Mouse (Mus musculus): Measurements from ENCODE around the gene Erp44. TPM values are rescaled to one million over a fixed set of nuclear protein-coding genes. Genes with fewer than 3 reads are reported as not detected.
A peak's percentile ranks its signal among the peaks of the same experiment; 100 is the strongest.

The Erp44 gene
- total RNA-seq, 2 experiments from 2014 or later: 29.8 to 31.9 TPM

DNA sequence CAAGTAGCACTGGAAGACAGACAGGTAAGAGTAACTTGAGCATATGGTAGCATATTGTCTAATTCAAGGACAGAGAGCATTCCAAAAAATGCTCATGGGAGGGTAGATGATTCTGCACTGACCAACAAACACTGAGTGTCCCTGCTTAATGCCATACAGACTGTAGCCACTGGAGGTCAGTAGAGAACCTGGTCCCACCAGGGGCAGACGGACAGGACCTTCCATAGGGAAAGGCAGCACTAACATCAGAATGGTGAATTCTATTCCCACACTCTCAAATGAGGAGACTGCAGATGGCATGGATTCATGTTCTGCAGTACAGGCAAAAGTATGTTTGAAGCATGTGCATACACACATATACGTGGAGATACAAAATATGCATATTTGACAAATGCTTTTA, 54.2 kb downstream of the Erp44 start:
- TF ChIP-seq CTCF (IDR thresholded peaks at IDR 0.05): peak; percentile 99
- intact Hi-C loops (cut with DNase I): loop anchor here (1.0 to 5.0 kb wide), 2 partner anchors 52 to 156 kb away; partner anchors contain the start of genes Erp44 and Invs
- Histone ChIP-seq H3K27ac (no peak overlapping the region), H3K4me3 (no peak overlapping the region)
- peak; percentile 72 for DNase-seq

DNA sequence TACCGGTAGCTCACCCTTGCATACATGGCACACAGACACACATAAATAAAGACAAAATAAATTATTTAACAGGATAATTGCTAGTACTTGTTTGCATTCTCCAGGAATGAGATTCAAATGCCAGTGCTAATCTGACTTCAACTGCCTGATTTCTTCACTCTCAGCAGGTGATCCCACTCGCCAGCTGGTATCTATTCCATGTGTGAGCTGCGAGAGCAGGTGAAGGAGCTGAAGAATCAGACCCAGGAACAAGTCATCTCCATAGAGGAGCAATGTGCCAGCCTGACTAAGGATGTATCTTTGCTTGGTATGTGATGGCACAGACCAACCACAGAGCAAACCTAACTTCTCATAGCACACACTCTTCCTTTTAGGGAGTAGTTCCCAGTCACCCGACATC, 75.8 kb downstream of the Erp44 start:
- Histone ChIP-seq H3K4me3 (no peak overlapping the region), H3K27ac (no peak overlapping the region)
- no peak for TF ChIP-seq CTCF (IDR thresholded peaks at IDR 0.05)
- no peak for DNase-seq
- intact Hi-C loops (cut with DNase I): no loop called here

DNA sequence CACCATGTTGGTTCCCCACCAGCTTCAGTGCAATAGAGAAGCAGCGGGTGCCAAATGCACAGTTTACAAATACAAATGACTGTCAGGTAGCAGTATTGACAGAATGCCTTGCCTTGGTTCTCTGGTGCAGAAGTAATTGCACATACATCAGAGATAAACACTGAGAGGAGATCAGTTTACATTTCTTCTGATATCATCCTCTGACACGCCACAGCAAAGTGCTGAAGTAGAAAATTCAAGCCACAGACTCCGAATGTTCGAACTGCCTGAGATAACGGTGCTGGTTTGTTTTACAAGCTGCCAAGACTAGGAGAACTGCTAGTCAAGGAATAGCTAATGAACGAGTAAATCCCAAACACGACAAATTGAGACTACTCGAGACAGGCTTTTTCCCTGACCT, 80.9 kb downstream of the Erp44 start:
- no peak for DNase-seq
- Histone ChIP-seq H3K4me3 (no peak overlapping the region), H3K27ac (no peak overlapping the region)
- intact Hi-C loops (cut with DNase I): loop anchor here (5.0 to 10.0 kb wide), 3 partner anchors 624 to 781 kb away; no protein-coding TSS in a partner anchor
- TF ChIP-seq CTCF (IDR thresholded peaks at IDR 0.05): no peak

DNA sequence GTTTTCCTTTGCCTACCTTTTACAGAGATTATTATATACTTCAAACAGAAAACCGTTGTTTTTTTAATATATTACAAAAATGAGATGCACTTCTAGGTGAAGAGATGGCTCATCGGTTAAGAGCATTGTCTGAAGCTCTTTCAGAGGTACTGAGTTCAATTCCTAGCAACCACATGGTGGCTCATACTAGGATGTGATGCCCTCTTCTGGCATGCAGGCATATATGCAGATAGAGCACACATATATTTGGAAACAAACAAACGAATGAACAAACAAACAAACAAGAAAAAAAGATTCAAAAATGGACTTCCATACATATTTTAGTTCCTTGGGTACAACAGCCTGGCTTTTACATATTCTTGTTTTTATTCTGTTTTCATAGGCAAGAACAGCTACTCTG, 81.4 kb downstream of the Erp44 start:
- DNase-seq: no peak
- intact Hi-C loops (cut with DNase I): loop anchor here (5.0 to 10.0 kb wide), 3 partner anchors 623 to 781 kb away; no protein-coding TSS in a partner anchor
- H3K4me3 ChIP-seq: no peak overlapping the region
- TF ChIP-seq CTCF (IDR thresholded peaks at IDR 0.05): peak; percentile 51
- H3K27ac ChIP-seq: no peak overlapping the region

DNA sequence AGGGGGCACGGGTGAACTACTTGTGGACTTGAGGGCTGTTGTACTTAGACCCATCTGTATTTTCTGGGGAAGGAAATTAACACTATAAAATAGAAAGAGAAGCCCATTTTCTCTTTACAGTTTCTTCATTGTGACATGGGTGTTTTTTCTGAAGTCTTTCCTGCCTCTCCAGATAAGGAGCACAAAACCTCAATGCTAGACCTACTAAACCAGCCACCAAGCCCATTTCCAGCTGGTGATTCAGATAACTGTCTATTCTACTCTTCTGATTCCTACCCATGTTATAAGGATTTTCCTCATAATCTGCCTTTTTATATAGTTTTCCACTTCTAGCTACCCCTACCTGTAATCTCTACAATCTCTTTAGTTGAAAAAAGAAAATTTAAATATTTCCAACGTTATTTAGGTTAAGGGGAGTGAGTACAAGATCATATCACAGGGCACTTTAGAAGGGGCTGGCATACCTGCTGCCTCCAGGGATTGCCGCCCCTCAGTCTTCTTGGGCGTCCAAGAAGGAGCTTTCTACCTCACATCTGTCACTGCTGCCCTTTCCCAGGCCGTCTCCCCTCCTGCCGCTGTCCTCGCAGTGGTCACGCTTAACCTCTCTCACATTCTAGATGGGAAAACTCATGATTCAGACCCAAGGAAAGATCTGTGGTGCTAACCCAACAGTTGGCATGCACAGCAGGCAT, 97.1 kb downstream of the Erp44 start:
- intact Hi-C loops (cut with DNase I): no loop called here
- no peak overlapping the region for H3K4me3 ChIP-seq
- TF ChIP-seq CTCF (IDR thresholded peaks at IDR 0.05): no peak
- H3K27ac ChIP-seq: no peak overlapping the region
- no peak for DNase-seq

DNA sequence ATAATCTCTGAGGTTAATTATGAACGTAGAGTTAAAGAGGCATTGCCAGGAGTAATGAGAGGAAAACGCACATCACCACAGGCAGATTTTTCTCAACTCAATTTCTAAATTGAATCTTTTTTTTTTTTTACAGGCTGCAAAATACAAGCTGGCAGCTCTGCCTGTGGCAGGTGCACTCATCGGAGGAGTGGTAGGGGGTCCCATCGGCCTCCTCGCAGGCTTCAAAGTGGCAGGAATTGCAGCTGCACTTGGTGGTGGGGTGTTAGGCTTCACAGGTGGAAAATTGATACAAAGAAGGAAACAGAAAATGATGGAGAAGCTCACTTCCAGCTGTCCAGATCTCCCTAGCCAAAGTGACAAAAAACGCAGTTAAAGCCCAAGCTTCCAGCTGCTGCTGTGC, 98.0 kb downstream of the Erp44 start:
- Histone ChIP-seq H3K4me3 (no peak overlapping the region), H3K27ac (no peak overlapping the region)
- DNase-seq: no peak
- intact Hi-C loops (cut with DNase I): no loop called here
- TF ChIP-seq CTCF (IDR thresholded peaks at IDR 0.05): no peak

DNA sequence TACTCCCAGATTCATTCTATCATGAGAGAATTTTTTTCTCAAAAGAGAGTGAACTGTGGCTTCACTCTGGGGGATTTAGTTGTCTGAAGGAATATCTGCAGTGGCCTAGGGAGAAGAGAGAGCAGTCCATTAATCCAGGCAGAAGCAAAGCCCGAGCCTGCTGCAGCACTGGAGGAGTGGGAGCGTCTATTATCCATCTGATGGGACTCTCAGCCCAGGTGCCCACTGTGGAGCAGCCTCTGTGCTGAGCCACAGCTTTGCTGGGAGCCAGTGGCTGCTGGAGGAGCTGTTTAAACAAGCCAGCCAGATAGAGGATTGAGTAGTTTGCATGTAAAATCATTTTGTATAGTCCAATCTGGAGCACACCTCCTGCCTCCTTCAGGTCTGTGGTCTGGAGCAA, 98.4 kb downstream of the Erp44 start:
- TF ChIP-seq CTCF (IDR thresholded peaks at IDR 0.05): no peak
- H3K4me3 ChIP-seq: no peak overlapping the region
- no peak overlapping the region for H3K27ac ChIP-seq
- no peak for DNase-seq
- intact Hi-C loops (cut with DNase I): no loop called here

DNA sequence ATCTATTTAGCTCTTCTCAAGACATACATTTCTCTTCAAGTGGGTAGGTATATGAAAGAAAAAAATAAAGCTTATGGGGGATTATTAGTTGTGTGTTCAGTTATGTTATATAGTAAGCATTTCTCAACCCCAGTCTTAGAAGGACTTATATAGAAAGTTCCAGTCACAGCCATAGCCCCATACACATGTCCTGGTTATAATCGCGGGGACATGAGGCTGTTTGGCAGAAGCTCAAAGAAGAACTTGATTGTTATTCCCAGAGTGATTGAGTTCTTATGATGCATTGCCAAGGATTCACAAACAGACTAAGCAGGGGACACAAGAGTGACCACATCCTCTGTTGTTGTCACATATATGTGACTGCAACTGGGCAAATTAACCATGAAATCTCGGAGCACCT, 103.7 kb downstream of the Erp44 start:
- H3K27ac ChIP-seq: no peak overlapping the region
- intact Hi-C loops (cut with DNase I): no loop called here
- H3K4me3 ChIP-seq: no peak overlapping the region
- DNase-seq: no peak
- TF ChIP-seq CTCF (IDR thresholded peaks at IDR 0.05): no peak

DNA sequence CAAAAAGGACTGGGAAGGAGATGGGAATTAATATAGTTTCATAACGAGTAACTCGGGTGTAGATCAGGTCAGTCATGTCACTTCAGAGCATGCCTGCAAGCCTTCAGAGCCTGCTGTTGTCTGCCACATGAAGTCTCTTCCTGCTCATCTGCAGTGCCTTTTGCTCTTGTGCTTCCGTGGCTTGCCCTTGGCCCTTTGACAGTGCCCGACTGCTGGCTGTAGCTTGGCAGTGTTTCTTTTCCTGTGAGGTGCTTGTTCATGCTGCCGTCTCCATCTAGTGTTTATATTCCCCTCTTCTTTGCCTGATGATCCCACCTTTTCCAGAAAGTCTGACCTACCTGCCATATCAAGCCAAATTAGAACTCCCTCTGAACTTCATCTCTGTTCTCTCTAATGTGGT, 115.5 kb downstream of the Erp44 start:
- intact Hi-C loops (cut with DNase I): no loop called here
- H3K4me3 ChIP-seq: no peak overlapping the region
- DNase-seq: no peak
- no peak overlapping the region for H3K27ac ChIP-seq
- TF ChIP-seq CTCF (IDR thresholded peaks at IDR 0.05): no peak

DNA sequence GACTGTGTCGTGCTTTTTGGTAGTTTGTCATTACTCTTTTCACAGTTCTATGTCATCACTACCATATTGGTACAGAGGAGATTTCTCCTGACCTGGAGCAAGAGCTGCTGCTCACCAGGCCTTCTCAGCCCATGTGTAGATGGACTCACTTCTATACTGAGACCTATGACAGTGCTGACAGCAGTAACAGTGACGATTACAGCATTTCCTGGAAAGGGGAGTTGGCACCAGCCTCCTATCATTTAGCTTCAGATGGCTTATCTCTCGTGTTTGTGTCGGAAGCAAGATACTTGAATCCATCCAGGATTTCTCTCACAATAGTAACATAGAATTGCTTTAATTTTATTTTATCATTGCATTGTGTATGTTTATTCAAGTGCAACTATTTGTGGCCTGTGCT, 119.0 kb downstream of the Erp44 start:
- TF ChIP-seq CTCF (IDR thresholded peaks at IDR 0.05): no peak
- Histone ChIP-seq H3K4me3 (no peak overlapping the region), H3K27ac (no peak overlapping the region)
- DNase-seq: no peak
- intact Hi-C loops (cut with DNase I): no loop called here

DNA sequence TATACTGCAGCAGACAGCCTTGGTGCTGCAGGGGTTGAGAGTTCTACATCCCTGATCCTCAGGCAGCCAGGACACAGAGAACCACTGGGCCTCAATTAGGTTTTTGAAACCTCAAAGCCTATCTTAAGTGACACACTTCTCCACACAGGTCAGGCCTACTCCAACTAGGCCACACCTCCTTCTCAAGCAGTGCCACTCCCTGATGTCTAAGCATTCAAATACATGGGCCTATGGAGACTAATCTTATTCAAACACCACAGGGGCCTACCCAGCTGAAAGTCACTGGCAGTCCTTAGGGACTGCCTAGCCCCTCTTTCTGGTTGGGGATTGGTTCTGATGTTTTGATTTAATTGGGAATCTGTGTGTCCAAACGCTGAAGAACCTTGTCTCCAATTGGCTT, 123.5 kb downstream of the Erp44 start:
- H3K27ac ChIP-seq: no peak overlapping the region
- TF ChIP-seq CTCF (IDR thresholded peaks at IDR 0.05): no peak
- no peak for DNase-seq
- intact Hi-C loops (cut with DNase I): no loop called here
- H3K4me3 ChIP-seq: no peak overlapping the region

DNA sequence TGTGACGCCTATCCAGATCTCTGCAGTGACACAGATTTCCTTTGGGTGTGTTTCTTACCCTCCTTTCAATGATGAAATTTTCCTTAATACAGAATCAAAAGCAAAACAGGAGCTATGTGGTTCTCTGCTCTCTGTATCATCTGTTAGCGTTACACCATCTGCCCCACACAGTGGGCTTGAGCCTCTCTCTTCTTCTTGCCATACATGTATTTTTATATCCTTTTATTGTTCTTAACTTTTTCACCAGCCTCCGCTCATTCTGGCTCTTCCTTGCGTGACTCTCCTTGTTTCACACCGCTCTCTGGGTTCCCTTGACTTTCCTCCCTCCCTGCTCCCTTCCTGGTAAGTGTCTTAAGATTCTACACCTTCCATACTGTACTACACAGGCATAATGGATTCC, 126.1 kb downstream of the Erp44 start:
- DNase-seq: no peak
- H3K27ac ChIP-seq: no peak overlapping the region
- intact Hi-C loops (cut with DNase I): no loop called here
- no peak for TF ChIP-seq CTCF (IDR thresholded peaks at IDR 0.05)
- H3K4me3 ChIP-seq: no peak overlapping the region

DNA sequence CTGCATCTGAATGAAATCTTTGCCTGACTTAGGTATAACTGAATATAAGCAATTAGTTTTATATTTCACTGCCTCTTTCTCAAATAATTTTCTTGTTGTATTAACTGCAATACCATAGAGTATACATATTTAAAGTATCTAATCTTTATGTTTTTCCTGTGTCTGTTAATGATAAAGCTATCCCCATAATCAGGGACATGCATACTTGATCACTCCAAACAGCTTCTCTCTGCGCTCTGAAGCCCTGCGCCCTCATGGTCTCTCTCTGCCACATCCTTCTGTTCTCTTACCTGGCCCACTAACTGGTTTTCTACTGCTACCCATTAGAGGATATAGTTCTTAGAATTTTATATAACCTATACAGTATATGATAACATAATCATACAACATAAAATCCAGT, 129.9 kb downstream of the Erp44 start:
- no peak for TF ChIP-seq CTCF (IDR thresholded peaks at IDR 0.05)
- DNase-seq: no peak
- no peak overlapping the region for H3K4me3 ChIP-seq
- H3K27ac ChIP-seq: no peak overlapping the region
- intact Hi-C loops (cut with DNase I): no loop called here

Small RNAs within 50 kb of the gene (microRNA-seq; reads per million reads assigned to microRNA genes)
- gene Mir1958: not detected

Other genes starting within 250 kb of the Erp44 start
- 10 to 100 TPM; 14.2 to 15.0 TPM for gene Nr4a3, start 234.4 kb downstream of the Erp44 start, total RNA-seq (2021)
- gene Stx17, start 154.6 kb downstream of the Erp44 start, total RNA-seq (2021): 10 to 100 TPM; 24.6 to 27.7 TPM
- gene Invs, start 202 bp upstream of the Erp44 start, total RNA-seq (2021): 1 to 10 TPM; 2.5 to 2.8 TPM
- gene Tex10, start 193.9 kb upstream of the Erp44 start, total RNA-seq (2021): 10 to 100 TPM; 11.6 to 11.7 TPM

All from gastrocnemius, adult 2 months (tissue).